Mouse (Mus musculus) 416B (cell line): ENCODE measurements at regions not wholly inside any gene's neighbourhood (a gene's known extent, or its start where the extent isn't known, plus 50 kb on each side); places are given as distances from the start of the nearest gene placed in this dataset.

Source experiments
- DNase-seq: peaks from one replicate; pipeline ENCODE4 v3.0.0; 2011; ENCODE audit warnings: low read depth

DNA sequence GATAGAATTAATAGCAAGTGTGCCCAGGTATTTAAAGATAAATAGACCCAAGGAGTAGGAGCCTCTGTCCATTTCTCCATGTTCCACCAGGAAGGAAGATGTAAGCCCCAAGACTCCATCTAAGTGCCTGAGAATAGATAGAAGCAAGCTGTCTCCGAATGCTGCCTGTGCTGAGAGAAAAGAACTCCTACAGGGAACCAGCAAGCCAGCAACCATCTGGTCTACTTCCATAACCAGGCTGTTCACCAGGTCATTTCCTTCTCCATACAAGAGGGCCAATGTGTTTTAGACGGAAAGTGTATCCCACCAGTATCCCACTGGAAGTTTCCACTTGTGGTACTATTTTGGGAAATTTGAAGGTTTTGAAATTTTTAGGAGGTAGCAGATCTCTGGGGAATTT is 418.4 kb upstream of the Camk1g start:
- DNase-seq: no peak

DNA sequence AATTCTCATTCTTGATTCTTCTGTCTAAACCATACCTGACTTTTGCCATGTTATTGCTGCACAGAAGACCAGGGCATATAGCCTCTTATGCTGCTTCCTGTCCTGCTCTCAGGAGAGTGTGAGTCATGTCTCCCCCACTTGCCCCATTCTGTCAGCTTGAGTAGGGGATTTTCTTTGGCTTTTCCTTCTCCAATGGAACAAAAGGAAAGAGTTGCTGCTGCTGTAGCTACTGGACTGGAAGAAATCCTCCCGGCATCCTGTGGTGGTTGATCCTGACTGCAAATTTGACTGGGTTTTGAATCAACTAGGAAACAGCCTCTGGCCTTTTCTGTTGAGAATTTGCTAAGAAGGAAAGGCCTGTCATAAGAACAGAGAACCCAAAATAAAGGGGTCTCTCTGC is 417.3 kb upstream of the Camk1g start:
- no peak for DNase-seq

DNA sequence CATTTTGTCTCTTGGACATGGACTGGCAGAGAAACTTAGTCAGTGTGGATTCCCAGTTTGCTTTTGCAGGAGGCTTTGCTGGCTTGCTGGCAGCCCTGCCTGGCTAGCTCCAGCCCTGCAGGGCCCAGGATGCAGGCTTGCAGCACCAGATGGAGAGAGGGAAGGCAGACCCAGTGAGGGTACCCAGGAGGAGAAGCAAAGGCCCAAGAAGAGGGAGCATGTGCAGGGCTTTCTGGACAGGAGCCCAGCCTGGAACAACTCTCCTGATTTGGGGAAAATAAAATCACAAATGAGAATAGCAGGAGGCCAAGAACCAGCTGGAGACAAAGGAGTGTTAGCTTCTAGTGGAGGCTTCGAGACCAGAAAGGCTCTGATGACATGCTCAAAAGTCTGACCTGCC is 414.9 kb upstream of the Camk1g start:
- no peak for DNase-seq

DNA sequence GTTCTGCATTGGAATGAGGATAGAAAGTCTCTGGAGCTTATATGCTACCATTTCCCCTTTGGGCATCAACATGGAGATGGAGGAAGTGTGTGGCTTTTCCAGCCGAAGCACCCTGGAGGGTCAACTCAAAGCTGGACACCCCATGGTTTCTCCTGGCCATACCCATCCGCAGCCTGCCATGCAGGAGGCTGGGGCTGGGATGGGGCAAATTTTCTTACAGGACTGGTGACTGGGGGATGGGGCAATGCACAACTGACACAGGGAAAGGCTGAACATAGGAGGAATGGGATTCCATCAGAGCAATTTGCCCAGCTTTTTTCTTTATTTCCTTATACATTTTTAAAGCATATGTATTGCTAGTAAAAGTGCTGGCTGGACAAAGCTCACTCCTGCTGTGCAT is 414.4 kb upstream of the Camk1g start:
- no peak for DNase-seq

DNA sequence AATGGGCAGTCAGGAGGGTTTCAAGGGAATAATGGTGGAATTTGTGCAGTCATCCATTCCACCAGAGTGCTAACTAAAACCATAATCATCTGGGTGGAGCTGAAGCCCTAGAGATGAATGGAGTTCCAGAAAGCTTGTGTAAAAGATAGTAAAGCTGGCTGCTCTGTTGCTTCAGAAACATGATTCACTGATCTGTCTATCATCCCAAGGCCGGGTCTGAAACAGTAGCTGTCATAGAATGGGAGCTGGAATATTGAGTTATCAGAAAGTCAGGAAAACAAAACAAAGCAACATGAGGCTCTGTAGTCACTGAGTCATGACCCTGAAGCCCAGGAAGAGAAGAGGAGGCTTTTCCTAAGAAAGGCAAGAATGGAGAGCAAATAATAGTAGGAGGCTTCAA is 408.1 kb upstream of the Camk1g start:
- DNase-seq: no peak

DNA sequence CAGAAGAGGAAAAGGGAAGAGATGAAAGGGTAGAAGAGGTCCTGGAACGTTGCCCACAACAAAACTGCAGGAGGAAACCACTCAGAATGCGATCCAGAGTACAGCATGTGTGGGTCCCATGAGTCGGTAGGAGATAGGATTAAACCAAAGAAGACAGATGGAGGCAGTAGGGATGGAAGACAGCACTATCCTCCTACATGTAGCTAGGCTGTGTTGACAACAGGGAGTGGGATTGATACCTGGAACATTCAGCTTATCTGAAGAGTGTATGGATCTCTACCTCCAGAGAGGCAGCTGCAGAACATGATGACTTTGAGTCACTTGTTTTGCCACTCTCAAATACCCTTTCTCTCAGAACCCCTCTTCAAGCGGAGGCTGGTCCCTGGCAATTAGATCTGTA is 399.4 kb upstream of the Camk1g start:
- DNase-seq: no peak

DNA sequence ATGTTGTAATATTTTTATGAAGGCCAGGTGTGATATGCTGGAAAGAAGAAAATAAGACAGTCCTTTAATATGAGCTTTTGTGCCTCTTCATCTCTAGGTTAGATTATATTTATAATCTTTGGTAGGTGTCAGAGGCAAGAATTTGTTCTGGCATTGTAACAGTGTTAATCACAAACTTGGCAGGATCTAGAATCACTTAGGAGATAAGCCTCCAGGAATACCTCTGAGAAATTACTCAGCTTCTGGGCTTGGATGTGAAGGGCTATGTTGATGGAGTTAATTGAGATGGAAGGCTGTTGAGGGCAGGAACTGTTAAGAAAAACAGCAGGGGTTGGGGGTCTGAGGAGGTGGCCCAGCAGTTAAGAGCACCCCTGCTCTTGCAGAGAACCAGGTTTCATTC is 394.0 kb upstream of the Camk1g start:
- DNase-seq: no peak

DNA sequence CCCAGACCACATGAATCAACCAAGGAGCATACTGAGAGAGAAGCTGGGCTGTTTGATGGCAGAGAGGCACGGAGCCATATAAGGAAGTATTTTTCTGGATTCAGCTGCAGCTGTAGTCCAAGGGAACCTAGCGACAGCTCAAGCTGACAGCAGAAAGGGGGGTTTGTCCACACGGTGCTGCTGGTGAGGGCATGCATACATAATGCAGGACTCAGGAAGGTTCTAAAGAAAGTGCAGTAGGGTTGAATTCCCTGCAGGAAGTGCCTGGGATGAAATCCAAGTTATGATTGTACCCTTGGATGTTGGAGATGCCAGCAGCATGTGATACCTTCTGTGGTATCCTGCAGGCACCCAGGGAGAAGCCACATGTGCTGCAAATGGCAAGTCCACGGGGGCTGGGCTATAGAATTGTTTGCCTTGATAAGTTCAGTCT is 381.7 kb upstream of the Camk1g start:
- no peak for DNase-seq

DNA sequence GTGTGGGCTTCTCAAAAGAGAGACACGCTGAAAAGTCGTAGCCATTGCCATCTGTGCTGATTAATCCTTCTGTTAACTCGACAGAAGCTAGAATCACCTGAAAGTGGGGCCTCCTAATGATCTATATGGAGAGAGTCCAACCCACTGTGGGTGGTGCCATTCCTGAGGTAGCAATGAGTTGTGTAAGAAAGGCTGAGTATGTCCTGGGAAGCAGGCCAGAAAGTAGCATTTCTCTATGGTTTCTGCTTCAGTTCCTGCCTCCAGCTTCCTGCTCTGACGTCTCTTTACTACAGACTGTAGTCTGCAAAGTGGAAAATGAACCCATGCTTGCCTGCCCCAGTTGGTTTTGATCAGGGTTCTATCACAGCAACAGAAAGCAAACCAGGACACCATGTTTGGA is 380.8 kb upstream of the Camk1g start:
- no peak for DNase-seq

DNA sequence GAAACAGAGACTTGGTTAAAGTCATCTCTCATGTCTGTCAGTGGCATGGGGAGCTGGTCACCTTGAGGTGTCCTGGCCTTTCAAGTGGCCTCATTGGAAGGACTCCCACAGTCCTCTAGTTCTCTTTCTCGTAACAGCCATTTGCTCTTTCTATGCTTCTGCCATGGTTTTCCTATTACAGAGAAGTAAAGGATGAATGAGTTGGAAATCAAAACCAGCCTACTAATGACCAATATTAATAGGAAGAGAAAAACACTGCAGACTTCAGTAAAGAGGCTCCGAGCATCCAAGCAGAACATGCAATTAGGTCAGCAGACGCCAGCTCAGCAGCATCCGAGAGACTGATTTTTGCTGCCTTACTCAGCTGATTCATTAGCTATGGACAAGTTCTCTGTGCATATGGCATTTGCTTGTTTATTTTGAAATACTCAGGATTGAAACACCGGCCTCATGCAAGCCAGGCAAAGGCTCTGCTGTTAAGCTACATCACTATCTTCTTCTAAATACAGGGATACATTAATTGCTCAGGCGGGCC is 377.4 kb upstream of the Camk1g start:
- no peak for DNase-seq

DNA sequence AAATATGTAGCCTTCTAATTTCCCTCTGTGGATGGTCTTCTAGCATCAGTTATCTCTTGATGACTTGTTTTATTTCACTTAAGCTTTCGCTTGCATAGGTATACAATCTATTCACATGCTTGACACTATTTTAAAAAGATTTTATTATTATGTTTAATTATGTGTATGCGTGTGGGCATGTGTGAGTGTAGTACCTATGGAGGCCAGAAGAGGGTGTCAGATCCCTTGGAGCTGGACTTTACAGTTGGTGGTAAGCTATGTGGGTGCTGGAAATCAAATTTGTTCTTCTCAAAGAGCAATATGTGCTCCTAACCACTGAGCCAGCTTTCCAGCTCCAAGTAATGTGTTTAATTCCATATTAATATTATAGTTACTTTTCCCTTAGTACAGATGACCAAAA is 372.6 kb upstream of the Camk1g start:
- DNase-seq: no peak

DNA sequence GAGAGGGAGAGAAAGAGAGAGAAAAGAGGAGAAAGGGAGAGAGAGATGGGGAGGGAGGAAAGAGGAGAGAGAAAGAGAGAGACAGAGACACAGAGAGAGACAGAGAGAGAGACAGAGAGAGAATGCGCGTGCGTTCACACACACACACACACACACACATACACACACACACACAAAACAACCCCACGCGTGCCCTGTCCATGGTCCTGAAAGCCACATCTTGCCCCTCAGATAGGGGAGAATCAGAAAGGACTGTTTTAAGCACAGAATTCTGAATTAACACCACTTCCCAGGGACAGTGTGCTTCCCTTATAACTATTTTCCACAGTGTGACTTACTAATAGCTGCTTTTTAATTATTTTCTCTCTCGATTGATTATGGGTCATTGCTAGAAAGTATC is 368.7 kb upstream of the Camk1g start:
- DNase-seq: peak; percentile 6

DNA sequence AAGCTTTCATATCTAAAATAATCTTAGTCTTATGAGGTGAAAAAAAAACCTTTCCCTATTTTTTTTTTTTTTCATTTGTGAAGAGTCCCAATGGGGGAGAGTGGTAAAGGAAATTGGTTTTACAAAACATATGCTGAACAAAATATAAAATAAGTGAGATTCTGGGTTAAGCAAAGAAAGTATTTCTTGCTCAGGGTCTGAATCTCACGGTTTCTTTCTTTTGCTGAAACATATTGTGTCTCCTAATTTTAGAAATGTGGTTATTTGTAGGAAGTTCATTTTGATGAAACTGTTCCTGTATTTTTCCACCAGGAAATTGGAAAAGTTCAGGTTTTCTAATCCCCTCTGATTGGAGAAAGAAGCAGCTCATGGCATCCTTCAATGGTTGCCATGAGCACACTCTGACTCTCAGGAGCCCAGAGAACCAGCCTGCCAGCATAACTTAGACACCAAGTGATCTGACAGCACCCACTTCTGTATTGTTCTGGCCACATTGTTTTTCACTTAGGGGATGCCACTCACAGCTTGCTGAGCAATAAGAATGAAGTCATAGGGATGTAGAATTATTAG is 365.9 kb upstream of the Camk1g start:
- DNase-seq: no peak

DNA sequence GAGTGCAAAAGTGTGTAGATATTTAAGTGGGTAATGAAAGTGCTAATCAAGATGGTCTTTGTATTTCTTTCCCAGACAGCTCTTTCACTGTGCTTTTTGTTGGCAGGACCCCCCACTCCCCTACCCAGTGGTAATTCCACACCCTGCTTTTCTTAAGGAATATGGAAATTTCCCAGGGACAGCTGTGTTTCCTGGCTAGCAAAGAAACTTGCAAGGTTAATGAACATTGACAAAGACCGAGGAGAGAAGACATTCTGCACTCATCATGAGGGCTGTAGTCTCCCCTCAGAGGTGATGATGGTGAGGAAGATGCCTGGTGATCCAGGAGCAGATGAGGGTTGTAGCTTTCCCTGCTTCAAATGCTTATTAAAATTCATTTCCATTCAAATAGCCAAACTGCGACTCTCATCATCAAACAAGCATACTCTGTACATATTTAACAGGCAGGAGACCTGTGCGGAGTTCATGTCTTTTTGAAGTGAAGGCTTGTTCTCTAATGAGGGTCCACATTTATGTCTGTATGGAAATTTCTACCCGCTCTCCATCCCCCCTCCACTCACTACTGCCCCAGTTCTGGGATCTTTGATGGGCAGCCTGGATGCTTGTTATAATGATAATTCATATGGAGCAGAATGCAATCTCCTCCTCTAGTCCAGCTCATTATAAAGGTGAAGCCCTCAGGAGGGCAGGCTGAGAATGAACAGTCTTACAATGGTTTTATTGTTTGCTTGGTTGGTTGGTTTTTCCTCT is 364.1 kb upstream of the Camk1g start:
- DNase-seq: no peak

DNA sequence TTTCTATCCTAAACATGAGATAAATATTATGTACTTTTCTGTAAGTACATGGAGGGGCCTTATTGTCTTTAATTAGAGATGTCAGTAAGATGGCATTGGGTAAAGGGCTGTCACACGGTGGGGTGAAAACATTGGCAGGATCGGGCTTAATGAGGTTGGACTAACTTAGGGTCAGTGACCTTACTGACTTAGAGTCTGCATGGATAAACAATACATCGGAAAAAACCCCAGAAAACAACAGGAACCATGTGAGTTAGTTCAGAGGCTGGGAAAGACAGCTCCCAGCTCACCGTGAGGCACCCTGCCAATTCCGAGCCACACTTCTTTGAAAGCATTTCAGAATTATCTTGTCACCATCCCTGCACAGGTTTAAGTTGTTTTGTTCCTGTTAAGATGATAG is 363.3 kb upstream of the Camk1g start:
- no peak for DNase-seq

DNA sequence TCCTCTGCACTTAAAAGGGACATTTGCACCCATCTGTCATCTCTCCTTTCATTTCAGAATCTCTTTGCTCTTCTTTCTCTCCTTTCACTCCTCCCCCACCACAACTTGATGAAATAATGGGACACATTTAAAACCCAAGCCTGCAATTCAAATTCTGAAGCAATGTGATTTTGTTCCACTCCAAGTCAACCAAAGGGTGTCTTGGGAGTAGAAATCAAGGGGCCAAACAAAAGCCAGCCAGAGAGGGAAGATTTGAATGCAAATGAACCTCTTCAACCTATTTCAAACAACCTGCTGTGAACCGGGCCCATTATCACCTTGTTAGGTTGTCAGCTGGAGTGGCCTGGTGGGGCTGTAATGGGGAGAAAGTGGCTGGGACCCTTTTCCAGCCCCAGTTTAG is 362.0 kb upstream of the Camk1g start:
- DNase-seq: no peak

DNA sequence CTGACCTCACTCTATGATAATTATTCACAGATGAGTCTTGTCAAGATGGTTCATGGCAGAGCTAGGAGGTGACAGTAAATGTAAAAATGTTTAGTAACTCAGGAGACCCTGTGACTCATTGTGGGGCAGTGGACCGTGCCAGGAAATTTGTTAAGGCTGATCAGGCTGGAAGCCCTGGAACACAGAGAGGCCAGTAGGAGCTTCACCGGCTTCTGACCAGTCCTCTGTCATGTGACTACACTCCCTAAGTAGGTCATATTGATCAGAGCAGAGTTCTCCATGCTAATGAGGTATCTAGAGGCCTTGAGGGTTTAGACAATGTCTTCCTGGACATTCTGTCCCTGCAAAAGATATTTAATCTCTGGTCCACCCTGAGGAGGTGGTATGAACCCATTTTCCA is 351.8 kb upstream of the Camk1g start:
- no peak for DNase-seq

DNA sequence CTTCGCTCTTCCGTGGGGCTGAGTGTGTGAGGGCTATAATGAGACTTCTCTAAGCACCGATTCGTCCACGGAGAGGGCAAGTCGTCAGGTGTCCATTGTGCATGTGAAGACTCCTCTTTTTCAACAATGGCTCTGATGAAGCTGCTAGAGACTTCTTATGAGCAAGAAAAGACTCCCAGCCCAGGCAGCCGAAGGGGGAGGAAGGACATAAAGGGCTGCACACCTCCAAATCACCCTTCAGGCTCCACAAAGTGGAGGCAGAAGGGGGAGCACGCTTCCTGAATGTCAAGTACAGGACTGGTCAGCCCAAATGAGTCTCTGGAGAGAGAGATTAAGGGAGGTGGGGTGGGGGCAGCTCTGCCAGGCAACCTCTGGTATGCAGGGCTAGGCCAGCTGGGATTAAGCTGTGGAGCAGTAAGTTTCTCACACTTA is 350.3 kb upstream of the Camk1g start:
- DNase-seq: no peak

DNA sequence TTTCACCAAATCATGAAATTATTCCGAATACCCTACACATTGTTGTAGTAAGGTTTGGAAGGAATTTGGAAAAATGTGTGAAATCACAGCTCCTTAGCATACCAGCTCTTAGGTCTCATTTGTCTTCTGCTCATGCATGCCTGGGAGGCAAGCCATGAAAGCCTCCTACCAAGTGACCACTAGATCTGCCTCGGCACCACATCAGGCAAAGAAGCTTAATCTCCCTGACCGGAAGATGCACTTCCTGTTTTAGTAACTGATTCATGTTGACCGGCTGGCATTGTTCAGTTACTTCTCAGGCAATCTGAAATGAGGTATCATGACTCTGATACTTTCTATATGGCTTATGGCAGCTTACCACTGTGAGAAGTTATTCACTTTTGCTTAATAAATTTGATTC is 345.2 kb upstream of the Camk1g start:
- peak; percentile 36 for DNase-seq

DNA sequence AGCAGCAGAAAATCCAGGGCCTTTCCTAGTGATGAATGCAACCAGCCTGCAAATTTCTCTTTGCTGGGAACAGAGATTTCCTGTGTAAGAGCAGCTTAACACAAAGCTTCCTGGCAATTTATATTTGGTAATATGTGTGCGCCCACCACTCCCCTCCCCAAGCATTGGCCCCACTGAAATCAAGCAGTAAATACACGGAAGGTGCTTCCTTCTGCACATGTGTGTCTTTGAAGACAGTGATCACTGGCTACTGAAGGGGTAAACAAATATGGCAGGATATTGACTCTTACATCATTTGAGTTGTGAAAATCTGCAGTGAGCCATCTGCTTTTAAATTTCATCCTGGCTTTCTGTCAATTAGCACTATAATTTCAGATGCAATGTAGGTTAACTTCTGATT is 344.5 kb upstream of the Camk1g start:
- no peak for DNase-seq

DNA sequence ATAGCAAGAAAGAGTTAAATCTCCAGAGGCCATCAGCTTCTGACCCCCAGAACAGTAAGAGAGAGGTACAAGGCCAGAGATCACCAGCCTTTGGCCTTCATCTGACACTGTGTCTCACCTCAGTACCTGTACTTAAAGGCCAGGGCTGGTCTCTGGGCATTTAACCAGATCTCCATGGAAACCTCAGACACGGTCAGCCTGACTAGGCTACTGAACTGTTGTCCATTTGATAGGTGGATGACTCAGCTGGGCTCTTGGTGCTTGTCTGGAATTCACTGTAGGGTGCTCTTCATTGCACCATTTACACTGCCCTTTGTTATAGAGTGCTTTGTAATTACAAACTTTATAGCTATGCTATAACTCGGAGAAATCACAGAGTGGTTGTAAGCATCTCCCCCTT is 335.1 kb upstream of the Camk1g start:
- DNase-seq: no peak

DNA sequence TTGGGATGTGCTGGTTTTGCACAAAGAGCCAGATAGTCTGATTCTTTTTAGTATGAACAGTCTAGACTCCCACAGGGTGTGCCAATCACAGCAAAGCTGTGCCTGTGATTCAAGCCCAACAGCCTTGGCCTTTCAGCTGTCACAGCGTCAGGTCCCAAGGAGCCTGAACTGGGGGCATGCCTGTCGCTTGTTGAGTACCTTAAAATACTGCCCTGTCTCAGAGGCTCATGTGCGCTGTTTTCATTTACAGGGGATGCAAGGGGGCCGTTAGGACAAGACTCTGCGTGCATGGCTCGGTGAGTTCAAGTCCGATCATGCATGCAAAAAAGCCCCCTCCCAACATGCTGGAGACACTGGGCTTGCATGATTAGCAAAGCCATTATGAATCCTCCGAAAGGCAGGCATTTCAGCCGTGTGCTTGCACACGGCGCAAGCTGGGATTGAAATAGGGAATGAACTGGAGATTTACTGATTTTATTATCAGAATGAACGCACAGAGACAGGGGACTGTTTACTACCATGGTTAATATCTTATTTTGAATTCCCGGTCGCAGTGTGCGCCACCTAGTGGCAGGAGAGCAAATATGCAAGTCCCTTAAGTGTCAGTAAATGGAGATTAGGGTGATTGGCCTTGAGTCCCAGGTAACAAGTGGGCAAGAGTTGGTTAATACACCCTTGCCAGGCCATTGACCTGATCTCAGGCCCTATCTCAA is 332.8 kb upstream of the Camk1g start:
- DNase-seq: peak; percentile 38

DNA sequence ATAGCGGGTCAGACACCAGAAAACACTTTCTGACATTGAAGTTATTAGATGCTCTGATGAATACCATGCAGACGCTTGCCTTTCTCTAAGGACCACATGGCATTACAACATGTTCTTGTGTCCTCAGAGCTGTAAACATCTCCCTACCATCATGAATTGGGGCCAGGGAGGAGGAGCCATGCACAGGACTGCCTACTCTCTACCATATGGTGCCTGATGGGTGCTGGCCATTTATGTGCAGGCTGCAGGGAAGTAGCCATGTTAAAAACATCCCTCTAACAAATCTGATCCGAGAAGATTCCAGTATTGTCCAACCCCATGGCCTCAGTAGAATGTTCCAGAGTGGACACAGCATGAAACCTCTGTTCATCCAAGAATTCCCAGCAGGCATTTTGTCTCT is 330.1 kb upstream of the Camk1g start:
- DNase-seq: no peak
